Mouse (Mus musculus) erythroblast, embryonic 14.5 days (primary cell): Measurements from ENCODE around the gene Zfp646.

Experiments used
- GATA1 ChIP-seq: IDR thresholded peaks from 2 replicates; pipeline ENCODE4 v1.6.1; 2012; ENCODE audit warnings: low read length, inconsistent platforms, mixed read lengths
- TAL1 ChIP-seq: IDR thresholded peaks from 3 replicates; pipeline ENCODE4 v1.6.1; 2012; ENCODE audit warnings: low read length, inconsistent platforms, mixed read lengths

DNA sequence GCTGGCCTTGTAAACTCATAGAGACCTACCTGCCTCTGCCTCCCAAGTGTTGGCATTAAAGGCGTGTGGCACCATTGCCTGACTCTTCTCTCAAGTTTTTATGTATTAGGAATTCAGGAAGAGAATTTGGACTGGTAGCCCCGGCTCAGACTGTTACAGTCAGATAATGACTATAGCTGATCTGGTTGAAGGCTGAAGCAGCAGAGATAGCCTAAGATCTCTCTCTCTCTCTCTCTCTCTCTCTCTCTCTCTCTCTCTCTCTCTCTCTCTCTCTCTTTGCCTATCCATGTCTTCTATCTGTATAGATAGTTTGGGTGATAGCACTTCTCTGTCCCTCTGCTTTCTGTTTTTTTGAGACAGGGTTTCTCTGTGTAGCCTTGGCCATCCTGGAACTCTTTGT, 25.8 kb downstream of the Zfp646 start:
- TF ChIP-seq TAL1: no peak
- TF ChIP-seq GATA1: no peak
